Mouse (Mus musculus): ENCODE results near the gene Got1. TPM values are rescaled to one million over a fixed set of nuclear protein-coding genes. Genes with fewer than 3 reads are reported as not detected.
A peak's percentile ranks its signal among the peaks of the same experiment; 100 is the strongest.
"Not testable (repeated sequence)": the region's sequence is repeated elsewhere in the genome, so short reads cannot be mapped to it uniquely, and the experiment has no call there.

Gene Got1
- polyA plus RNA-seq, 1 experiment, result 41.3 TPM

DNA sequence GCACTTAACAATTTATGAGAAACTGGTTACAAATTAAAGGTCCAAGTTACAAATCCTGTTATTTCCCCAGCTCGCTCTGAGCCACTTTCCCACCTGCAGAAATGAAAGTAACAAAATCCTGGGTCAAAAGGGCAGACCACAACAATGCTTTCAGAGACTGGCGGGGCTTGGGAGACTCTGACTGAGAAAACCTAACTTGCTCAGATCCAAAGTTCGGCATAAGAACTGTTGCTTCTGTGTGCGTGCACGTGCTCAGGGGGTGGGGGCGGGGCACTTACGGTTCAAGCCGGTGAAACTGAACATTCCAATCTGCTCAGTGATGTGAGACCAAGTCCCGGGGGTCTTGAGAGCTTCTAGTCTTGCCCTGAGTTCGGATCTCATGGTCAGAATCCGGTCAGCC lies 21.8 kb downstream of the Got1 start:
- Histone ChIP-seq H3K4me3 (ENCODE audit: low read depth, low read length) (no peak overlapping the region), H3K4me1 (ENCODE audit: control insufficient read depth, insufficient read depth, insufficient read length, low read length) (peaks cover 10% of the 10 kb centered on the region; the same call in 1 of the 2 replicates), H3K27ac (ENCODE audit: insufficient read depth, low read depth, low read length) (peak overlapping the region; percentile 9; the same call in 1 of the 2 replicates), H3K36me3 (ENCODE audit: control insufficient read depth, insufficient read depth, low read length) (peaks cover 63% of the 10 kb centered on the region), H3K27me3 (ENCODE audit: control insufficient read depth, insufficient read depth, low read length) (no peaks in the 10 kb centered on the region)
- WGBS, result 36% methylated on average over 11 of the region's 11 CpGs
- TF ChIP-seq POLR2A (IDR thresholded peaks at IDR 0.05; ENCODE audit: low read depth, low read length) (no peak), CTCF (IDR thresholded peaks at IDR 0.05; ENCODE audit: extremely low read depth, insufficient read length, insufficient replicate concordance, low read depth, low read length) (no peak)

DNA sequence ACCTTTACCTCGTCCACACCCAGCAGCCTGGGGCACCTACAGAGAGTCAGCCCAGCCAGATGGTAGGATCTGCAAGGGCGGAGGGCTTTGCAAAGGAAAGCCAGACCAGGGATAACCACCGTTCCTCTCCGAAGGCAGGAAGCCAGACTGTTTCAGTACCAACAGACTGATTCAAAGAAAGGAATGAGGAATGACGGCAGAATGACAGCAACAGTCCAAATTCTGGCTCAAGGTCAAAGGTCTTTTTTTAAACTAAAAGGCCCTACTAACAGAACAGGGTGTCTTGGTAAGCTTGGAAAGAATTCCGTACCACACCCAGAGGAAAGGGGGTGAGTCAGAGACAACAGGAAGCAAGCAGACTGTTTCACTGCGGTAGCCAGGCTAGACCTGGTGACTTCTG lies 25.5 kb downstream of the Got1 start:
- Histone ChIP-seq H3K27ac (ENCODE audit: insufficient read depth, low read depth, low read length) (peak overlapping the region; percentile 25; the same call in 1 of the 2 replicates), H3K36me3 (ENCODE audit: control insufficient read depth, insufficient read depth, low read length) (peaks cover 36% of the 10 kb centered on the region), H3K27me3 (ENCODE audit: control insufficient read depth, insufficient read depth, low read length) (no peaks in the 10 kb centered on the region), H3K4me1 (ENCODE audit: control insufficient read depth, insufficient read depth, insufficient read length, low read length) (peaks cover 15% of the 10 kb centered on the region), H3K4me3 (ENCODE audit: low read depth, low read length) (no peak overlapping the region)
- WGBS, result 63% methylated on average over 7 of the region's 7 CpGs
- TF ChIP-seq CTCF (IDR thresholded peaks at IDR 0.05; ENCODE audit: extremely low read depth, insufficient read length, insufficient replicate concordance, low read depth, low read length) (no peak), POLR2A (IDR thresholded peaks at IDR 0.05; ENCODE audit: low read depth, low read length) (no peak)

DNA sequence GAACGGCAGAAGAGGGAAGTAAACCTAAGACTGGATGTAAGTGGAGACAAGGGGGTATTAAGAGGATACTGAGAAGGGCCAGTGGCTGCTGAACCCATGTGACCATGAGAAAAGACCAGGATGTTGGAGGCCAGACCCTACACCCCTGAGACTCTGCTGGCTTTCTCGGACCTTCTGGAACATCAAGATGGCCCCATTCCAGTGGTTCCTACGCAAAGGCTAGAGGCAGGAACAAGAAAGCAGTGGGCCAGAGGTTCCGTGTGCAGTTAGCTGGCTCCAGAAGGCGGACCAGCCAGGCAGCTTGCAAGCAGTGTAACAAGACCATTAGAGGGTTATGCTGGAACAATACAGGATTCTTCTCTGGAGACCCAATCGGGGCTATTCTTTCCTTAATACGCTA lies 27.0 kb downstream of the Got1 start:
- TF ChIP-seq POLR2A (IDR thresholded peaks at IDR 0.05; ENCODE audit: low read depth, low read length) (no peak), CTCF (IDR thresholded peaks at IDR 0.05; ENCODE audit: extremely low read depth, insufficient read length, insufficient replicate concordance, low read depth, low read length) (no peak)
- Histone ChIP-seq H3K4me1 (ENCODE audit: control insufficient read depth, insufficient read depth, insufficient read length, low read length) (peaks cover 11% of the 10 kb centered on the region), H3K4me3 (ENCODE audit: low read depth, low read length) (no peak overlapping the region), H3K36me3 (ENCODE audit: control insufficient read depth, insufficient read depth, low read length) (peaks cover 26% of the 10 kb centered on the region), H3K27ac (ENCODE audit: insufficient read depth, low read depth, low read length) (no peak overlapping the region), H3K27me3 (ENCODE audit: control insufficient read depth, insufficient read depth, low read length) (no peaks in the 10 kb centered on the region)
- WGBS, result 85% methylated on average over 7 of the region's 7 CpGs

DNA sequence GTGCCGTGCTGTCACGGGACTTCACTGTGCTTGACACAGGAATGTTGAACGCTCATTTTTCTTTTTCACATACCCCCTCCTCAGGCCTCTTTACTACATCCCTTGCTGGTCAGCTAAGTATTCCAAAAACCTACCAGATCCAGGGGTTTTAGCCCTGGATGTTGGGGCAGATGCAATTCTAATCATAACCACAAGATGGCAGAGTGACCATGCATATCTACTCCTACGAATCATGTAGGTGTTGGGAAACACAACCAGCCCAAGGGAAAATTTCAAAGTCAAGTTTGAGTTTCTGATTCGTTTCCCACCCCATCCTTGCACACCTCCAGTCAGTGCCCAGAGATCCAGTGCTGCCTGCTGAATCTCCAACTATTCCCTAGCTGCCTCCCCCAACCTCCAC lies 28.6 kb downstream of the Got1 start:
- 22% methylated on average over 5 of the region's 5 CpGs for WGBS
- H3K27me3 ChIP-seq (ENCODE audit: control insufficient read depth, insufficient read depth, low read length), result no peaks in the 10 kb centered on the region
- peaks cover 15% of the 10 kb centered on the region for H3K36me3 ChIP-seq (ENCODE audit: control insufficient read depth, insufficient read depth, low read length)
- no peak overlapping the region for H3K4me3 ChIP-seq (ENCODE audit: low read depth, low read length)
- peaks cover 11% of the 10 kb centered on the region for H3K4me1 ChIP-seq (ENCODE audit: control insufficient read depth, insufficient read depth, insufficient read length, low read length)
- TF ChIP-seq POLR2A (IDR thresholded peaks at IDR 0.05; ENCODE audit: low read depth, low read length) (no peak), CTCF (IDR thresholded peaks at IDR 0.05; ENCODE audit: extremely low read depth, insufficient read length, insufficient replicate concordance, low read depth, low read length) (no peak)
- H3K27ac ChIP-seq (ENCODE audit: insufficient read depth, low read depth, low read length), result no peak overlapping the region

DNA sequence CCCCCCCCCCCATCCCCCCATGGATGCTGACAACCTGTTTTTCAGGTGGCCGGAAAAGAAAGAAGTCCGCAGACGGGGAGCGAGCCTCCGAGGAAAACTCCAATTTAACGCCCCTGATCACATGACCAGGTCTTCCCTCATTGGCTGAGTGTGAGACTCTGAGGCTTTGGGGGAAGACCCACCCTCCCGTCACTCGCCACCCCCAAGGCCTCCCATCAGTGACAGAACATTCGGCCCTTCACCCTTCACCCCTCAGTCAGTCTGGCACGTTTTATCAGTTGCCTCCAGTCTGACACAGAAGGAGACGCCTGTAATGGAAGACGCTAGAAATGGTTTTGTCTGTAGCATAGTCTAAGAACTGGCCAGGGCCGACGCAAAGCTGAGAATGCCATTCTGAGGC lies 29.5 kb downstream of the Got1 start:
- H3K4me1 ChIP-seq (ENCODE audit: control insufficient read depth, insufficient read depth, insufficient read length, low read length), result peaks cover 11% of the 10 kb centered on the region
- WGBS, result 61% methylated on average over 14 of the region's 14 CpGs

DNA sequence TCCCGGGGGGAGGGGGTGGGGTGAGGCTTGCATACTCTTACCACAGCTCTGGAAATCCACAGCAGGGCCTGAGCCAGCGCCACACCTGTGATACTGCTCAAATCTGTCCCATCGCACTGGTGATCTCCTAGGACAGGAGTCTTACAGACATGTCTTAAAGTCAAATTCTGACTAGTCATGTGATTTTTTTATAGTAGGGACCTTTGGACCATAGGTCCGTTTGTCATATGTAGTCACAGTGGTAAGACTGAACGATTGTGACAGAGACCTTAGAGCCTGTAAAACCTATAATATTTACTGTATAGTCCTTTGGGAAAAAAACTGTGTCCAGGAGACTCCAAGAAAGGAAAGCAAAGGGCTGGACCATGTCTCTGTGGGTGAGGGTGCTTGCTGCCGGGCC lies 30.5 kb downstream of the Got1 start:
- peak overlapping the region; percentile 43 for H3K4me3 ChIP-seq (ENCODE audit: low read depth, low read length)

More for the DNA sequence above, 29.5 kb downstream of the Got1 start:
- Histone ChIP-seq H3K4me3 (ENCODE audit: low read depth, low read length) (no peak overlapping the region), H3K36me3 (ENCODE audit: control insufficient read depth, insufficient read depth, low read length) (peaks cover 6% of the 10 kb centered on the region), H3K27me3 (ENCODE audit: control insufficient read depth, insufficient read depth, low read length) (no peaks in the 10 kb centered on the region), H3K27ac (ENCODE audit: insufficient read depth, low read depth, low read length) (no peak overlapping the region)
- TF ChIP-seq CTCF (IDR thresholded peaks at IDR 0.05; ENCODE audit: extremely low read depth, insufficient read length, insufficient replicate concordance, low read depth, low read length) (no peak), POLR2A (IDR thresholded peaks at IDR 0.05; ENCODE audit: low read depth, low read length) (no peak)

DNA sequence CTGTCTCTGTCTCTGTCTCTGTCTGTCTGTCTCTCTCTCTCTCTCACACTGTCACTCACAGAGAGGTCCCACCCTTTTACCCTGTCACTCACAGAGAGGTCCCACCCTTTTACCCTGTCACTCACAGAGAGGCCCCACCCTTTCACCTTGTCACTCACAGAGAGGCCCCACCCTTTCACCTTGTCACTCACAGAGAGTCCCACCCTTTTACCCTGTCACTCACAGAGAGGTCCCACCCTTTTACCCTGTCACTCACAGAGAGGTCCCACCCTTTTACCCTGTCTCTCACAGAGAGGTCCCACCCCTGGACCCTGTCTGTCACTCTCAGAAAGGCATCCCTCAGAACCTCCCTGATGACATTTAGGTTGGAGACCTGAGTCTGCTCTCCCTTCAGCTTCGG lies 31.1 kb downstream of the Got1 start:
- Histone ChIP-seq H3K4me3 (ENCODE audit: low read depth, low read length) (peak overlapping the region; percentile 43), H3K27ac (ENCODE audit: insufficient read depth, low read depth, low read length) (peak overlapping the region; percentile 95)
- H3K27me3 ChIP-seq (ENCODE audit: control insufficient read depth, insufficient read depth, low read length); H3K4me1 ChIP-seq (ENCODE audit: control insufficient read depth, insufficient read depth, insufficient read length, low read length); H3K36me3 ChIP-seq (ENCODE audit: control insufficient read depth, insufficient read depth, low read length): not testable (repeated sequence)
- 46% methylated on average over 1 of the region's 1 CpGs for WGBS

More for the DNA sequence above, 30.5 kb downstream of the Got1 start:
- Histone ChIP-seq H3K4me1 (ENCODE audit: control insufficient read depth, insufficient read depth, insufficient read length, low read length) (peaks cover 11% of the 10 kb centered on the region), H3K27me3 (ENCODE audit: control insufficient read depth, insufficient read depth, low read length) (no peaks in the 10 kb centered on the region), H3K36me3 (ENCODE audit: control insufficient read depth, insufficient read depth, low read length) (0 out of 2 replicates have a peak, but pooled peaks cover 3% of the 10 kb centered on the region), H3K27ac (ENCODE audit: insufficient read depth, low read depth, low read length) (peak overlapping the region; percentile 95)
- WGBS, result 33% methylated on average over 6 of the region's 6 CpGs
- TF ChIP-seq POLR2A (IDR thresholded peaks at IDR 0.05; ENCODE audit: low read depth, low read length) (no peak), CTCF (IDR thresholded peaks at IDR 0.05; ENCODE audit: extremely low read depth, insufficient read length, insufficient replicate concordance, low read depth, low read length) (no peak)

DNA sequence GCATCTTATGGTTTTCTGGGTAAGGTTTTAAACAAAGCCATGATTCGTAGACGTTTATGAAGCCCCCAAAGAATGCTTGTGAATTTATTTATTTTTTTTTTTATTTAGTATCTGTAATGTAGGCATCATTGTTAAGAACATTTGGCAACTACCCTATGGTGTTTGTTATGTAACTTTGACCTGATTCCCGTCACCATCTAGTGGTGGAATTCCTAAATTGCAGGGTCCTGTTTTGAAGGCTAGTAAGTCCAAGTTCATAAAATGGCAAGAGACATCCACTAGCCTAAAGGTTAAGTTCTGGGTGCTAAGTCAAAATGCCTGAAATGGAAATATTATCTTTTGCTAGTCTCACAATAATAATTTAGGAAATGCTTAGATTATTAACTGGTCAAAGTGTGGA lies 37.0 kb downstream of the Got1 start:
- WGBS, result 43% methylated on average over 3 of the region's 3 CpGs
- Histone ChIP-seq H3K4me1 (ENCODE audit: control insufficient read depth, insufficient read depth, insufficient read length, low read length) (no peaks in the 10 kb centered on the region), H3K27ac (ENCODE audit: insufficient read depth, low read depth, low read length) (no peak overlapping the region), H3K36me3 (ENCODE audit: control insufficient read depth, insufficient read depth, low read length) (no peaks in the 10 kb centered on the region), H3K4me3 (ENCODE audit: low read depth, low read length) (no peak overlapping the region), H3K27me3 (ENCODE audit: control insufficient read depth, insufficient read depth, low read length) (no peaks in the 10 kb centered on the region)
- no peak for TF ChIP-seq POLR2A (IDR thresholded peaks at IDR 0.05; ENCODE audit: low read depth, low read length)
- TF ChIP-seq CTCF (IDR thresholded peaks at IDR 0.05; ENCODE audit: extremely low read depth, insufficient read length, insufficient replicate concordance, low read depth, low read length), result no peak

Measured in small intestine, adult 2 months (tissue).